ENCODE assay signal across 23 mouse cellular contexts in genomic region chrX:140535487-140535886, GRCm38 (mm10).
DNase-seq lines count a peak whose midpoint lies in the region; ATAC-seq and TF ChIP-seq lines count a peak whose summit lies in the region.
"Had no signal": no experiment of that assay in that cellular context is flagged by ENCODE, and none has a peak within 500 bp of the region (broad histone marks: within the 10 kb centered on the region; RNA-seq: fewer than 3 reads in every experiment).

No protein-coding gene starts in this region.

- H3K27me3 ChIP-seq in heart, adult 2 months (ENCODE audit: control insufficient read depth, insufficient read depth, low read length) = no peaks in the 10 kb centered on the region
- H3K27me3 ChIP-seq in heart, embryonic 16.5 days (ENCODE audit: control insufficient read depth, insufficient read depth, low read length) = no peaks in the 10 kb centered on the region
- peaks cover 71% of the 10 kb centered on the region for H3K27me3 ChIP-seq in hindbrain, embryonic 13.5 days
- H3K27me3 ChIP-seq in forebrain, embryonic 16.5 days (replicated peaks; ENCODE audit: control insufficient read depth, insufficient read depth, low read length) = no peaks in the 10 kb centered on the region
- H3K27me3 ChIP-seq: liver, embryonic 13.5 days had no signal

- peak; percentile 49 for DNase-seq in gastrocnemius, adult 2 months
- DNase-seq in gastrocnemius, postnatal 4 days (ENCODE audit: low spot score in 2 of 2) = no peak
- peak; percentile 43 to 59 for DNase-seq in heart, adult 2 months
- DNase-seq in lung, postnatal 10 days = peak; percentile 43
- DNase-seq: adrenal gland, postnatal 14 days; cerebellum, adult 18-20 months; cerebellum, postnatal 36 days; gastrocnemius, postnatal 10 days; liver, embryonic 13.5 days; right cerebral cortex, adult 18-20 months; thymus, postnatal 25 days had no signal

- H3K4me2 ChIP-seq in heart, embryonic 16.5 days (ENCODE audit: low read depth, low read length) = no peak overlapping the region
- H3K4me2 ChIP-seq in hindbrain, embryonic 13.5 days = no peak overlapping the region
- no peak overlapping the region for H3K4me2 ChIP-seq in forebrain, embryonic 16.5 days (ENCODE audit: low read length)
- H3K4me2 ChIP-seq: limb, embryonic 13.5 days; liver, embryonic 13.5 days; midbrain, embryonic 12.5 days had no signal

- 0 out of 2 replicates have a peak, but pooled peaks have one; percentile 36 for TF ChIP-seq EP300 in heart, adult 2 months (IDR thresholded peaks at IDR 0.05; ENCODE audit: insufficient read depth, low read depth, low read length)

- ATAC-seq in heart, embryonic 16.5 days (replicated peaks; ENCODE audit: extremely low read depth, insufficient read depth, low FRiP score) = peak; percentile 34; the same call in 1 of the 2 replicates
- no peak for ATAC-seq in hindbrain, embryonic 13.5 days (ENCODE audit: low FRiP score)
- no peak for ATAC-seq in frontal cortex, adult (ENCODE audit: low TSS enrichment)
- no peak for ATAC-seq in forebrain, embryonic 16.5 days
- ATAC-seq: activated CD4-positive, CD25-positive, alpha-beta regulatory T cell, adult 4 months; hindbrain, embryonic 16.5 days; intestine, embryonic 16.5 days; Patski had no signal

- H3K27ac ChIP-seq in gastrocnemius, adult 2 months = peak overlapping the region; percentile 66
- H3K27ac ChIP-seq in heart, adult 2 months = peak overlapping the region; percentile 33
- H3K27ac ChIP-seq in heart, embryonic 16.5 days (ENCODE audit: low read length) = peak overlapping the region; percentile 51
- no peak overlapping the region for H3K27ac ChIP-seq in hindbrain, embryonic 13.5 days
- H3K27ac ChIP-seq in forebrain, embryonic 16.5 days (ENCODE audit: low read length) = no peak overlapping the region
- H3K27ac ChIP-seq: forebrain, embryonic 10.5 days; kidney, postnatal 0 days; limb, embryonic 13.5 days; liver, embryonic 13.5 days; midbrain, embryonic 12.5 days had no signal

- intact Hi-C loops in gastrocnemius, adult 2 months (cut with DNase I) = no loop called here
- intact Hi-C loops in heart, adult 2 months (cut with DNase I) = no loop called here

- H3K4me1 ChIP-seq in heart, adult 2 months (ENCODE audit: control insufficient read depth, insufficient read depth, low read length) = peaks cover 9% of the 10 kb centered on the region
- H3K4me1 ChIP-seq in heart, embryonic 16.5 days (ENCODE audit: control insufficient read depth, insufficient read depth, low read length) = peaks cover 21% of the 10 kb centered on the region
- H3K4me1 ChIP-seq in hindbrain, embryonic 13.5 days (replicated peaks) = peaks cover 2% of the 10 kb centered on the region; the same call in 1 of the 2 replicates
- no peaks in the 10 kb centered on the region for H3K4me1 ChIP-seq in forebrain, embryonic 16.5 days (replicated peaks; ENCODE audit: control insufficient read depth, insufficient read depth, low read length)
- H3K4me1 ChIP-seq: limb, embryonic 13.5 days; midbrain, embryonic 12.5 days had no signal

- H3K79me2 ChIP-seq in heart, adult 2 months (replicated peaks; ENCODE audit: control insufficient read depth, insufficient read depth, low read length) = no peaks in the 10 kb centered on the region

- H3K9me3 ChIP-seq in heart, embryonic 16.5 days (replicated peaks; ENCODE audit: control insufficient read depth, low read length) = no peaks in the 10 kb centered on the region
- H3K9me3 ChIP-seq in hindbrain, embryonic 13.5 days = no peaks in the 10 kb centered on the region
- H3K9me3 ChIP-seq in forebrain, embryonic 16.5 days (ENCODE audit: control insufficient read depth, low read length) = no peaks in the 10 kb centered on the region
- H3K9me3 ChIP-seq: forebrain, embryonic 10.5 days; limb, embryonic 13.5 days; liver, embryonic 13.5 days; midbrain, embryonic 12.5 days had no signal

- peaks cover 26% of the 10 kb centered on the region for H3K36me3 ChIP-seq in heart, adult 2 months (ENCODE audit: control insufficient read depth, insufficient read depth, low read length)
- H3K36me3 ChIP-seq in heart, embryonic 16.5 days (ENCODE audit: control insufficient read depth, insufficient read depth) = no peaks in the 10 kb centered on the region
- no peaks in the 10 kb centered on the region for H3K36me3 ChIP-seq in hindbrain, embryonic 13.5 days
- H3K36me3 ChIP-seq in forebrain, embryonic 16.5 days (ENCODE audit: control insufficient read depth, insufficient read depth) = no peaks in the 10 kb centered on the region
- H3K36me3 ChIP-seq: midbrain, embryonic 12.5 days had no signal

- peak; percentile 39; the same call in 1 of the 2 replicates for TF ChIP-seq POLR2A in heart, adult 2 months (IDR thresholded peaks at IDR 0.05; ENCODE audit: insufficient read depth, low read depth, low read length)

- WGBS in heart, adult 2 months = 25% methylated on average over 1 of the region's 1 CpGs
- 20% methylated on average over 1 of the region's 1 CpGs for WGBS in heart, embryonic 16.5 days
- WGBS in hindbrain, embryonic 13.5 days = 57% methylated on average over 1 of the region's 1 CpGs
- WGBS in forebrain, embryonic 16.5 days = 62% methylated on average over 1 of the region's 1 CpGs

- no peak overlapping the region for H3K9ac ChIP-seq in heart, adult 2 months (ENCODE audit: low read depth, low read length)
- no peak overlapping the region for H3K9ac ChIP-seq in heart, embryonic 16.5 days (ENCODE audit: low read length)
- H3K9ac ChIP-seq in hindbrain, embryonic 13.5 days = no peak overlapping the region
- H3K9ac ChIP-seq in forebrain, embryonic 16.5 days (replicated peaks; ENCODE audit: low read depth, low read length) = no peak overlapping the region
- H3K9ac ChIP-seq: limb, embryonic 13.5 days; liver, embryonic 13.5 days; midbrain, embryonic 12.5 days had no signal

- no peak for TF ChIP-seq CTCF in gastrocnemius, adult 2 months (IDR thresholded peaks at IDR 0.05)
- TF ChIP-seq CTCF in heart, adult 2 months (IDR thresholded peaks at IDR 0.05) = no peak

- no peak overlapping the region for H3K4me3 ChIP-seq in gastrocnemius, adult 2 months
- no peak overlapping the region for H3K4me3 ChIP-seq in heart, adult 2 months
- H3K4me3 ChIP-seq in heart, embryonic 16.5 days (ENCODE audit: low read length) = no peak overlapping the region
- H3K4me3 ChIP-seq in hindbrain, embryonic 13.5 days = no peak overlapping the region
- no peak overlapping the region for H3K4me3 ChIP-seq in forebrain, embryonic 16.5 days (replicated peaks; ENCODE audit: low read length)
- H3K4me3 ChIP-seq: forebrain, embryonic 10.5 days; limb, embryonic 13.5 days; liver, embryonic 13.5 days; midbrain, embryonic 12.5 days had no signal

Comparison
In these comparisons a context has a peak if more than half of its experiments do, and no peak if none do; other contexts are left out.
1. DNase-seq: peak in gastrocnemius, adult 2 months (single experiment), heart, adult 2 months (2 of 2) and lung, postnatal 10 days (single experiment); none in gastrocnemius, postnatal 4 days (0 of 2).
2. H3K27ac ChIP-seq: peak in gastrocnemius, adult 2 months (single experiment), heart, adult 2 months (single experiment) and heart, embryonic 16.5 days (single experiment); none in hindbrain, embryonic 13.5 days (single experiment) and forebrain, embryonic 16.5 days (single experiment).